Mouse (Mus musculus) adrenal gland, postnatal 36 days (tissue): ENCODE measurements around the gene Gm49325. TPM values are rescaled to one million over a fixed set of nuclear protein-coding genes. Genes with fewer than 3 reads are reported as not detected.

Experiments
- DNase-seq, 2 experiments: peaks; one replicate each; pipeline ENCODE4 v3.0.0; 2021; ENCODE audit warnings: mixed read lengths in 1 of 2
- total RNA-seq, 2 experiments: library from RNA; stranded (reverse); gene quantifications; 2 replicates each; pipeline ENCODE4 v1.2.3; 2021

Gm49325 gene
- total RNA-seq, 2 experiments from 2014 or later, result 24.1 to 27.6 TPM

DNA sequence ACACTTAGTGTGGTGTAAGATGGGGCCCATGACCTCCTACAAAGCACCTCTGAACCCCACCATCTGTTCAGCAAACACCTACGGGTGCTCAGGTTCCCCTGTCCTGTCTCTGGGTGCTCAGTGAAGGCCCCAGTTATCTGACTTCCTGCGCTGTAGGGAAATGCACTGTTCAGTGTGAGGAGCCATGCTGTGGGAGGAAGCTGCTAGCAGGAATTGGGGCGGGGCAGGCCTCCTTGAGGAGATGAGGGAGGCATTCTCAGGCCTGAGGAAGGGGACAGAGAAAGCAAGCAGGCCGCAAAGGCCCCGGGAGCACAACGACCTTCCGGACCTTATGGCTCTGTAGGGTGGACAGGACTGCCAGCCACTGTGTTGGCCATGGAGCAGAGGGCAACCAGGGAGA lies 16.9 kb upstream of the Gm49325 start:
- no peak for DNase-seq

DNA sequence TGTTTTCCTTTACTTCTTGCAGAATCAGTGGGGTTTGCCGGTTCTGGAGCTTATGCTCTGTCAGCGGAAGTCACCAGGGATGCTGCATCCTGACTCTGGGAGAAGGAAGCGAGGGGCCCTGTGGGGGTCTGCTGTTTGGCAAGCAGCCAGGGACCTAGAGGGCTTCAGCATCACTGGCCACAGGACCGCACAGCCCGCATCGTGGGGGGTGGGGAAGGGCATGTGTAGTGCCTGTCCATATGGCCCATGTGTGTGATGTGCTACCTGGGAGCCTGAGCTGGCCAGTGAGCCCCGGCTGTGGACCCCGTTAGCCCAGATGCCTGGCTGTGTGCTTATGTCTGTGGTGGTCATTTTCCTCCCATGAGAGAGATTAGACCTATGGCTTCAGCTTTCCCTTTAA lies 16.2 kb upstream of the Gm49325 start:
- DNase-seq, result no peak

DNA sequence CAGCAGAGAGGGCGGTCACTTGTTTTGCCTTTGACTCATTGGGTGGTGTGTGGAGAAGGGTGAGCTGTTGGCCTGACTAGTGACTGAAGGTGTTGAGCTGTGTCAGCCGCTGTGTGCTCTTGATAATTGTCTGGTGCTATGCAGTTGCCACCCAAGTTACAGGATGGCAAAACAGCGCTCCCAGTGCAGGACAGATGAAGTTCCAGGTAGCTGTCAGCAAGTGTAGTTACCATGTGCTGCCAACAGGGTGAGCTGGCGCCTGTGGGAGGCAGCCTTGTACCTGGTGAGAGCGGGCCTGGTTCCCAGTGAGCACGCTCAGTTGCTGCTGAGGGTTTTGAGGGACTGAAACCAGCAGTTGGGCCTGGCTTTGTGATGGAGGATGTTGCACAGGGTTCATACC lies 15.2 kb upstream of the Gm49325 start:
- DNase-seq, result peak in 1 of 2 experiments; percentile 66

DNA sequence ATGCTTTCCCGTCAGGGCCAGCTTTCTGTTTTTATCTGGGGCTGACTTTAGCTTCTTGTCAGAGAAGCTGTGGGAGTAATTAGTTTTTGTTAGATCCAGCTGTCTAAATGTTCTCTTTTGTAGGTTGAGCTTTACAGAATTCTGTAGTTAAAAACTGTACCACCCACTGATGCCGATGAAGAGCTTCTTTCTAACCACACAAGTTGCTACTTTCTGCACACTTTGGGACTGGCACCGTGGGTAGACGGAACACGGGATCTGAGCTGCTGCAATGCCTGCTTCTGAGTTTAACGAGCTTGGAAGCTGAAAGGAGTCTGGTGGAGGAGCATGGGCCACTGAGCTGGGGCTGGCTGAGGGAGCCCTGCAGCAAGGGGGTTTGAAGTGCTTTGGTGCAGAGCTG lies 14.5 kb upstream of the Gm49325 start:
- no peak for DNase-seq

DNA sequence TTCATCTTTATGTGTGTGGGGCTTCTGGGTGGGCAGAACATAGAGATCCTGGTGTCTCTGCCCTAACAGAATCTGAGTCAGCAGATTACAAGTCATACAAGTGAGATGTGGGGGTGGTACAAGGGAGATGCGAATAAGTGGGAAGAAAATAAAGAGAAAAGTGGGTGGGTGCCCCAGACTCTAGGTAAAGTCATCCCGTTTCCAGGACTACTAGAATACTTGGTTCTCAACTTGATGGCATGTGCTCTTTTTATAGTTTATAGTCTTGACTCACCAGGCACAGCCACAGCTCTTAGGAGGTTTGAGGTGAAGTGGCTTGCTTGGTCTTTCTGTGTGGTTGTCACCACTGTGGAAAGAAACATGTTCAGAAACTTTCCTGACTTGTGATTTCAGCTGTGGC lies 9.9 kb upstream of the Gm49325 start:
- no peak for DNase-seq

DNA sequence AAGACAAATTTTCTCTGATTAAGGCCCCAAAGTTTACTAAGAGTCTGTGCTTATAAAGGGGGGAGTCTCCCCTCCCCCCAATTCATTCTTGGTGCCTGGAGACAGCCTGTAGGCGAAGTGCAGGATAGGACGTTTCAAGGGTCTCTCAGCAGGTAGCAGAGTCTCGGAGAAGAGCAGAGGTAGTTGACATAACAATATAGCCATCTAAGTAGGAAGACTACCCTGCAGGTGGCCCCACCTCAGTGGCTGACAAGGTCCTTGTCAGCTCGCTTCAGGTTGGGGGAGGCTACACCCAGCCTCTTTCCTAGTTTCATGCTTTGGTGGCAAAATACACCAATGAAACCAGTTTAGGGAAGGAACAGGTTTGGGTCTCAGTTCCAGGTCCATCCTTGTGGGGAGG lies 3.0 kb upstream of the Gm49325 start:
- DNase-seq, result no peak

DNA sequence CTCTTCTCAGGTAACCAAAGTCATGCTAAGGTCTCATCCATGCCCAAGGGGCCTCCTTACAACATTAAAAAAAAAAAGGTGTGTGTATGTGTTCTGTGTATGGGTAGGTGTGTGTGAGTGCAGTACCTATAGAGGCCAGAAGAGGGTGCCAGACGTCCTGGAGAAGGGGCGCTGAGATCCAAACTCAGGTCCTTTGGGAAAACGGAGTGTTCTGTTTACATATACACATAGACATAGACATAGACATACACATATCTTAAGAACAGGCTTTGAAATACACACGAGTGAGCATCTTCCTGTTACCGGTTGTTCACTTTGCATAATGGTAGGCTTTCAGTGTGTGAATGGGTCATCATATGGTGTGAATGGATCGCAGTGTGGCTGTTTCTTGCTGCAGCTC lies 1.9 kb upstream of the Gm49325 start:
- DNase-seq, result no peak

DNA sequence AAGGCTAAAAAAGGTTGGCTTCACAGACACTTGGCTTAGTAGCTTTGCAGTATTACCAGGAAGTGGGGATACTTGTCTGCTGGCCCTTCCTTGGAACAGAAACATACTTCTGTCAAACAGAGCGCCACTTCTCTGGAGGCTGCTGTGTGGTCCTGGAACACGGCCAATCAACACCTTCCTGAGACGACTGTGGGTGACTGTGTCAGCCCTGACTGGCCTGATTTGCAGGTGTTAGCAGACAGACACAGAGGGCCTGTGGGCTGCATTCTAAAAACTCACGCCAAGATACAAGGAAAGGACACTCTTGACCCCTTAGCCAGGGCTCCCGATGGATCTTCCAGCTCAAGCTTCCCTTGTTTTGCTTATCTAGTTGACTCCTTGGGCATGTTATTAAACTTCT lies 1.0 kb upstream of the Gm49325 start:
- DNase-seq, result no peak

DNA sequence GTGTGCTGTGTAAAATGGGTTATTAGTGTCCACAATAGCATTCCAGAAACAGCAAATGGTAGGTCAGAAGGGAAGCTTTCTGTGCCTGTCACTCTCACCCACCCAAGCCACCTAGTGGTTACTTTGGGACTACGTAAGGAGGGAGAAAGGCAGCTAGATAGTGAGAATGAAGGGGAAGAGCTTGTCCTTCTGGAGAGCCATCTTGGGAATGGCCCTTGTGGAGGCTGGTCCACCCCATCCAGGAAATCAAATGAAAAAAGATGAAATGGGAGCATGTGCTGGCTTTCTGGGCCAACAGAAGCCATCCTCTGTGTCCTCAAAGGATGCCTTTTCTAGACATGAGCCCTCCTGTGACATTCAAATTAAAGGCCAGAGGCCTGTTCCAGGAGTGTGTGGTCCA lies 629 bp upstream of the Gm49325 start:
- peak in 1 of 2 experiments; percentile 31 for DNase-seq

DNA sequence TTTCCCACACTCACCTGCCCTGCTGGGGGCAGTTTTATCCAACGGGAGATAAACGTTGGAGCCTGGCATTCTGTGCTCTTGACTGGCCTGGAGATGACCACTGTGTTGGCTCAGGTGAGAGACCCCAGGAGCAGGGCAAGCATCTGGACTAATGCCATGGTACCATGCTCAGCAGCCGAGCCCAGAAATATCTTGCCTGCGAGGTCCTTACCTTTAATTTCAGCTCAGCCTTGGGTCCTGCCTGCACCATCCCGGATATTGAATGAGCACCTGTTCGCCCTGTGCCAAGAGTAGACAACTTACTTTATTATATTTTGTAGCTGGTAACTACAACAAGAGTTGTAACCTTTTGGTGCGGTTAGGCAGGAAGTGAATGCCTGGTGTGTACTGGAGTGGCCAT lies 858 bp downstream of the Gm49325 start:
- no peak for DNase-seq

DNA sequence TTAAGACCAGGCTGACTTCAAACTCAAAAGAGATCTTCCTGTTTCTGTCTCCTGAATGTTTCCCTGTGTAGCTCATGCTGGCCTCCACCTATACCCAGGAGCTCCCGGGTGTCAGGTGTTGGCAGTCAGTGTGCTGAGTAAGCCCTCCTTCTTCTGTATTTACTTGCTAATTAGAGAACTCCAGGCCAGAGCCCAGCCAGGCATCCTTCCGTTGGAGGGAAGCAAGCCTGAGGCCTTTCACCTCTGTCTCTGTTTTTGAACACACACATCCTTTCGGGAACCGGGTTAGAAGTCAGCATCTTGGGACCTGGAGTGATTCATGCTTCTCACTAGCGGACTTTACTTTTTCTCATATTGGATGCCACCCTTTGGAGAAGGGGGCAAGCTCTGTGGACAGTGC lies 1.4 kb downstream of the Gm49325 start:
- DNase-seq, result peak in 1 of 2 experiments; percentile 20

DNA sequence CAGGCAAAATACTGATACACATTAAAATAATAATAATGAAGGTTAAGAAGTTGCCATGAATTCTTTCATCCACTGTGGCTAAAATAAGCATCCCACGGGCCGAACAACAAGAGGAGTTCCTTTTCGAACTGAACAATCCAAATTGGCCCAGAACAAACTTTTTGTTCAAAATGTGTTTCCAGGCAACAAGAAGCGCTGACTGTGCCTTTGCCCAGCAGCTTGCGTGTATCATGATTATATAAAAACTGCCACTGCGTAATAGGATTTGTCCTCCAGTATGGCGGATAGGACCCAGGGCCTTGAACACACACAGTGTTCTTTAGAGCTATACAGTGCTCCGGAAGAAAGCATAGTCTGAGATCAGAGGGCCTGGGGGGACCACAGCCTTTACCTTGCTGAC lies 2.6 kb downstream of the Gm49325 start:
- no peak for DNase-seq

DNA sequence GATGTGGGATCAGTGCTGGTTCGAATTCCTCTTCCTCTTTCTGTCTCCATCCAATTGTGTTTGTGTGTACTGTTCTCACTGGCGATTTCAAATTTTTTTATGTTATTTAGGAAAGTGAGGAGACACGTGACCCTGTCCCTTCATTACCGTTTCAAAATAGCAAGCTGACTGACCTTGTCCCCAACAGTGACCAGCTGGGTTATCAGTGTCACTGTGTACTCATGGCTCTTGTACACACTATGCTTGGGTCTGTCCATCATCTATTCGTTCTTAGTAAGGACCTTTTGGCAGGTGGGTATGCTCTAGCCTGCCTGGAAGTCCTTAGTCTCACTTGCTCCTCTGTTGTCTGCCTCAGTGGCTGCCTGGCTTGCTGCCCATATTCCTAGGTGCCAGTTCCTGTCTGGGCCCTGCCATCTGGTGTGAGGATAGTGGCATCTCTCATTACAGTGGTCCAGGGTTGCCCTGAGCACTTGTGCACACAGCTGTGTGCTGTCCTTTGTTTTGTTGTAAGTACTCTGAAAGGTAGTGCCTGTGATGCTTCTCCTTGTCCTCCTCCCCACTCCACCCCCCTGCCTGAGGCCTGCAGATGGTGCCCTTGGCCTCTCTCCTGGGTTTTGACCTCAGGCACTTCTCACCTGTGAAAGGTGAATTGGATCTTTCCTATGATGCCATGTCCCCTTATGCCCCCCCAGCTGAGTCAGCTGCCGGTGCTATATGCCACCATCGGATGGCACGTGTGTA lies 4.4 kb downstream of the Gm49325 start:
- no peak for DNase-seq

DNA sequence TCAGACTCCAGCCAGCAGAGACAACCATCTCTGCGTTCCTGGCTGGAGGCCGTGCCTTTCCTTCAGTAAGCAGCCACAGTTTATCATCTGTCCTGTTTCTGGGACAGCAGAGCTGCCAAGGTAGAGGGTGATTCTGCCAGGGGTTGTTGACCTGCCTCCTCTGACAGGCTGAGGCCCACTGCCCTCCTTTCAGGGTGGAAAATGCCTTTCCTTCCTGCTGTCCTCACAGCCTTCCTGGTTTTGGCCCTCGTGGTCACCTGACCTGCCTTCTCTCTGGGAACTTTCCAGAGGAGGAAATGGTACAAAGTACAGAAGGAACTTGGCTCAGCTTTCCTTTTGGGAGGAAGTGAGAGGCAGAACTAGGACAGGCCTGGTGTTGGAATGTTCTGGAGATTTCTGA lies 7.4 kb downstream of the Gm49325 start:
- peak; percentile 51 to 68 for DNase-seq

DNA sequence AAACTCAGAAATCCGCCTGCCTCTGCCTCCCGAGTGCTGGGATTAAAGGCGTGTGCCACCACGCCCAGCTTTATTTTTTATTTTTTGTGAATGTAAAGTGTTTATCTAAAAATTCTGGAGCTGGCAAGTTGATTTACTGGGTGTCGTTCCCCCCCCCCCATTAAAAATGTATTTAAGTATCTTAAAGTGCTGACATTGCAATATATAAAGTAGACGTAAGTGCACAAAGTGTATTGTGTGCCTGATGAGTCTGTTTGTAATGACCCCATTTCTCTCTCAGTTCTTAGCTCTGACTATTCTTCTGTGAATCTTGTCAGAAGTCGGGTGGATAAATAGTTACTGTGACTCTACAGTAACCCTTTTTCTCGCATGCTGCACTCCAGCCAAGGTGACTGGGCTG lies 9.7 kb downstream of the Gm49325 start:
- DNase-seq, result no peak

DNA sequence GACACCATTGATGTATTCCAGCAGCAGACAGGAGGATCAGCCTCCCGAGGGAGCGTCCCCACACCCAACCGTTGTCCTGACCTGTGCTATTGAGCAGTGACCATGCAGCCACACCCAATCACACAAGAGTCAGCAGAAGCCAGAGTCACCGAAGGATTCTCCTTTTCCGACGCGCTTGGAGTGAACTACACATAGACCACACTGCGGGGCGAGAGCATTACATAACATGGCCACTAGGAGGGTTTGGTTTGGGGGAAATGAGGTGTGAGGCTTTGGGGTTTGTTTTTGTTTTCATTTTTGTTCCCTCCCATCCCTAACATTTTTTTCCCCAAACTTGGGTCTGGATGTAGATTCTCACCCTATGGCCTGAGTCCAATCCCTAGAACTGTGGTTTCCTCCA lies 10.2 kb downstream of the Gm49325 start:
- no peak for DNase-seq

DNA sequence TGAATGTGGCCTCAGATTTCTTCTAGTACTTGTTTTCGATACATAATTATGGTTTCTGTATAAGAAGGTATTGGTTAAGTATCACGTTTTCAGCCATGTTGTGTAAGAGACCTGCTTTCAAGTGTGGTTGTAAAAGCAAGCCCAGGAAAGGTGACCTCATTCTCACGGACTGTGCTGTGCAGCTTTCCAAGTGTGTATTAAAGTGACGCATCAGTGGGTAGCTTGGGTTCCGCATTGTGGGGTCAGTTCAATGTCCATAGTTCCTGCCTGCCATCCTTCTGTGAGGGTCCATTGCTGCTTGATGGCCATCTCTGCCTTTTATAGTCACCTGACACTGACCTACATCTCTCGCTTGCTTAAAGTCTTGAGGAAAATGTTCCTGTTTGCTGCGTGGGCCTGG lies 10.9 kb downstream of the Gm49325 start:
- DNase-seq, result no peak

DNA sequence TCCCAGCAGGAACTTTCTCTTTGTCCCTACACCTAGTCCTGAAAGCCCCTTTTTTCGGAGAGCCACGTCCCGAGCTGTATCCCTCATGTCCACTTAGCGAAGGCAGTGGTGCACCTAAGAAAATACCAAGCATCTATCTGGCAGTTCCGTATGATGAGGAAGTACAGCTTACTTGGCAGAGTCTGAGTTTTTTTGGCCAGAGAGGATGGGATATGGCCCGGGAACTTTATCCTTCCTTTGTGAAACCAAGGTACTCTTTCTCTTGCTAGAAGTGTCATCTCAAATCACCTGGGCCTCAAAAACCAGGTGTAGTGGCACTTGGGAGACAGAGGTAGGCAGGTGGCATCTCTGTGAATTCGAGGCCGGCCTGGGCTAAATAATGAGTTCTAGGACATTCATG lies 15.5 kb downstream of the Gm49325 start:
- no peak for DNase-seq

DNA sequence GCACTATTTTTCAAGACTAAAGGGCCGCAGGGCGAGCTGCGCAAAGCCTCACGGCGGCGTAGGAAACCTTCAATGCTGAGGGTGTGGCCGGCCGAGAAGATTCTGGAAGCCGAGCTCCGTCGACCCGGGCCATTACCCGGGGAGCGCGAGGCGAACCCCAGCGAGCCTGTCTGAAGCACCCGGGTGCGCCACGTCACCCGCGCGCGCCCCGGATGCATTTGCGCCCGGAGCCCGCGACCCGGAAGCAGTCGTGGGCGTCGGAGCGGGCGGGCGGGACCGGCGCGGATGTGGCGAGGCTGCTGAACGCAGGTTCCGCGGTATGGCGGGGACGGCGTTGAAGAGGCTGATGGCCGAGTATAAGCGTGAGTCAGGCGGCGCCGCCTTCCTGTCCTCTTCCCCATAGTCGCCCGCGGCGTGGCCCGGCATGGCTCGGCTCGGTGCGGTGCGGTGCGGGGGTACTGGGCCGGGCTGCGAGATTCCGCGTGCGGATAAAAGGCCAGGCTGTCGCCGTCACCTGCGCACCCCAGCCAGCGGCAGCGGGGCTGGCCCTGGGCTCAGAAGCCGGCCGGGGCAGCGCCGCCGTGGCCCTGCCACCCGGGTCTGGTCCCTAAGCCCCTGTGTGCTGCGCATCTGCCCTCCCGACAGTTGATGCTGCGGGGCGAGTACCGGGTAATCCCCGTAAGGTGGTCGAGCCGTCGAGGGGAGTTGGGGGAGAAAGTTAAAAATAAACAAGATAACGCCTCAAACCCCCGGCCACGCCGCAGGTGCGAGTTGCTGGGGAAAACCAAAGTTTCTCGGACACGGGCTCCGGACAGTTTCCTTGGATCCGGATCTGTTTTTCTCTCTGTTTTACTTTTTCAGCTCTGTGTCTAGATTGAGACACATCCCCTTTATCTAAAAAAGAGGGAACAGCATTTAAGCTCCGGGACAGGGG lies 16.3 kb downstream of the Gm49325 start, which contains the start of gene Ube2g2:
Gene Ube2g2, plus strand, starts transcription at position 221 of the 934 bp plus-strand sequence.
- peak; percentile 94 to 97 for DNase-seq

DNA sequence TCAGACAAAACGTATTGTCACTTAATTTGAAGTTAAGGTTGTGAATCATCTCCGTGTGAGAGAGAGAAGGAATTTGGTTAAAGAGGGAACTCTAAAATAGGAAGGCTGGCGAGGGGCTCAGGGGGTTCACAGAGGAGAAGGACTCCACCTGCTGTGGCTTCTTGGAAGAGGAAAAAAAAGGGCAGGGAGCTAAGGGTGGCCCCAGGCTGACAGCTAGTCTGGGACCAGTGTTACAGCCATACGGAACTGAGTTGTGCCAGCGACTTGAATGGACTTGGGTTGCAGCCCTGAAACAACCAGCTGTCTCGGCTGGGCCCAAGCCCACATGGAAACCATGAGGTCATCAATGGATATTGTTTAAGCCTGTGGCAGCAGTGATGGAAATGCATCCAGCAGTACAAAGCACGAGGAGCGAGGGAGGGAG lies 17.1 kb downstream of the Gm49325 start:
- DNase-seq, result peak; percentile 35 to 41

DNA sequence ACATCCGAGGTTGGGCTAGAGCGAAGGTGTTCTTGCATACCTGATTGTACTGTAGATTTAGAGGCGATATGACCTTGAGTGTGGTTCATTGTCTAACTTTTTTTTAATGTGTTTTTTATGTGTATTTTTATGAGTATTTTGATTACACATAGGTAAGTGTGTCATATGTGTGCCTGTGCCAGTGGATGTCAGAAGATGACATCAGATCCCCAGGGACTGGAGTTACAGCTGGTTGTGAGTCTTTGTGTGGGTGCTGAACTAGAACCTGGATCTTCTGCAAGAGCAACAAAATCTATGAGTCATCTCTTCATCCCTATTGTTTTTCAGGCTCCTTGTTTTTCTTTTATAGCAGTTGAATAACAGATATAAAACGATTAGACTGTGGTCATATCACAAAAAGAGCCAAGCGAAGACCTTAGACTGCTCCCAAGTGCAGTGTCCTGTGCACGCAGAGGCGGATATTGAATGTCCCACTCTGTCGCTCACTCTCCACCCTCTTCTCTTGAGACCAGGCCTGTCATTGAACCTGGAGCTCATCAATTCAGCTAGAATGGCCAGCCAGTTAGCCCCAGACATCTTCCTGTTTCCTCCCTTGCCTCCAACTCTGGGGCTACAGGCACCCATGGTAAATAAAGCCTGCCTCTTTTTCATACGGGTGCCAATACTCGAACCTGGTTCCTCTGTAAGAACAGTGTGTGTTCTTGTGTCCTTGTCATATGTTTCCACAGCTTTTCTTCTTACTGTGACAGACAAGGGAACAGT lies 17.8 kb downstream of the Gm49325 start:
- no peak for DNase-seq

DNA sequence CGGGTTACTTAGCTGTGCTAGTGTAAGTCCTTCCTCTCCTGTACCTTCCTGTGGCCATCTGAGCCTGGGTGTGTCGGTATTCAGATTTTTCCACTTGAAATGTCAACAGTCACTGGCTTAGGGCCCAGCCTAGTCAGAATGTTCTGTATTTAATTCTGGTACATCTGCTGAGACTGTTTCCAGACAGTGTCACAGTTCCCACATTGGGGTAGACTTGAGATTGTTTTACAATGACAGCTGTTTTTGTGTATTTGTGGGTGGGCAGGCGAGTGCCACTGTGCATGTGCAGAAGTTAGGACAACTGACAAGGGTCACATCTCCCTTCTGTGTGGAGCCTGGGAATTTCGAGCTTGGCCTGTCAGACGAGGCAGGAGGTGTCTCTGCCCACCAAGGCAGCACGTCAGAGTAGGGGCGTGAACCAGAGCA lies 18.6 kb downstream of the Gm49325 start:
- DNase-seq, result no peak

DNA sequence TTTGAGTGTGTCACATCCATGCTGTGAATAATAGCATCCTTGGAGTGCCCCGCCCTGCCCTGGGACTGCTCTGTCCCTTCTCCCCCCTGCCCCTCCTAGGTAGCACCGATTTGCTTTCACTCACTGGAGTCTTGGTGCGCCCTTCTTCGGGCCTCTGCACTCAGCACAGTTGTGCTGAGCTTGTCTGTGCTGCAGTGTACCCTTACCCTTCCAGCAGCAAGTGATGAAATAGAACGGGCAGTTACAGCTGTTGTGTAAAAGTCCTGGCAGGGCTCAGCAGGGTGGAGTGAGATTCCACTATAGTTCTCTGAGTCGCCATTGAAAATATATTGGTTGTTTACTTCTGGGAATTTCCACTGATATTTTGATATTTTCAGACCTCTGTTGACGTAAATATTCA lies 20.0 kb downstream of the Gm49325 start:
- peak in 1 of 2 experiments; percentile 30 for DNase-seq
